Mouse (Mus musculus): ENCODE measurements around the gene Tmem91.

Tmem91 gene

GRCm38 (mm10) chr7:25626509-25627430, 48.2 kb downstream of the Tmem91 start, which contains the start of gene B3gnt8:
Gene B3gnt8 (plus strand): TSS chr7:25626654.
- DNase-seq (ENCODE audit: low read depth, low spot score): no peak

GRCm38 (mm10) chr7:25625594-25626250, 49.2 kb downstream of the Tmem91 start:
- DNase-seq (ENCODE audit: low read depth, low spot score): no peak

- DNase-seq (ENCODE audit: low read depth, low spot score): no peak
Observed at GRCm38 (mm10) chr7:25624851-25625250, 50.1 kb downstream of the Tmem91 start.

GRCm38 (mm10) chr7:25623857-25624370, 51.1 kb downstream of the Tmem91 start:
- no peak for DNase-seq (ENCODE audit: low read depth, low spot score)

- no peak for DNase-seq (ENCODE audit: low read depth, low spot score)
Observed at GRCm38 (mm10) chr7:25620751-25621150, 54.2 kb downstream of the Tmem91 start.

GRCm38 (mm10) chr7:25620101-25620500, 54.9 kb downstream of the Tmem91 start:
- DNase-seq (ENCODE audit: low read depth, low spot score): no peak

- no peak for DNase-seq (ENCODE audit: low read depth, low spot score)
Observed at GRCm38 (mm10) chr7:25619722-25619991, 55.3 kb downstream of the Tmem91 start.
